Mouse (Mus musculus) CH12.LX (cell line): ENCODE measurements around the gene Bpifa1. TPM values are rescaled to one million over a fixed set of nuclear protein-coding genes. Genes with fewer than 3 reads are reported as not detected.

ENCODE experiments used
- DNase-seq: peaks from one replicate; pipeline ENCODE4 v3.0.0-alpha.2; 2013; ENCODE audit errors: extremely low read depth
- H3K27ac ChIP-seq: 2 replicates; pipeline ENCODE4 v1.5.1; 2012; ENCODE audit warnings: low read depth, mild to moderate bottlenecking, control low read depth, moderate library complexity; ENCODE audit not compliant: insufficient read depth
- H3K27me3 ChIP-seq: replicated peaks from 2 replicates; pipeline ENCODE3; 2012; ENCODE audit warnings: inconsistent platforms
- H3K36me3 ChIP-seq, 2 experiments: replicated peaks in 1 of 2; 2 replicates each; pipeline versions ENCODE3 to v1.6.1; 2012; ENCODE audit warnings: inconsistent platforms in 1 of 2, low read length in 1 of 2, mild to moderate bottlenecking in 1 of 2, mixed read lengths in 1 of 2, moderate library complexity in 1 of 2; ENCODE audit not compliant: control insufficient read depth in 1 of 2, insufficient read depth in 1 of 2
- H3K4me1 ChIP-seq, 2 experiments: 2 replicates each; pipeline ENCODE4 v1.6.1; 2012; ENCODE audit warnings: inconsistent platforms in 1 of 2, moderate library complexity in 1 of 2; ENCODE audit not compliant: insufficient read depth in 2 of 2, control insufficient read depth in 1 of 2
- H3K4me2 ChIP-seq: 2 replicates; pipeline ENCODE4 v1.6.1; 2012; ENCODE audit warnings: low read depth, mild to moderate bottlenecking, control low read depth; ENCODE audit not compliant: poor library complexity, insufficient read depth, severe bottlenecking
- H3K4me3 ChIP-seq, 3 experiments: fragments of 150-350 bp in 1 of 3; sonication (generic) in 1 of 3; replicated peaks in 1 of 3; 2 replicates each; pipeline versions ENCODE3 to v1.5.1; 2011 to 2012; ENCODE audit warnings: low read depth in 2 of 3, low read length in 2 of 3, mild to moderate bottlenecking in 2 of 3, moderate library complexity in 2 of 3, control low read depth in 1 of 3, improper control_type of control experiment in 1 of 3, inconsistent platforms in 1 of 3, mixed read lengths in 1 of 3; ENCODE audit not compliant: poor library complexity in 1 of 3
- H3K79me2 ChIP-seq: replicated peaks from 2 replicates; pipeline ENCODE4 v1.6.1; 2012; ENCODE audit warnings: mild to moderate bottlenecking, moderate library complexity; ENCODE audit not compliant: control insufficient read depth, poor library complexity, insufficient read depth, severe bottlenecking; ENCODE audit errors: extremely low read depth
- H3K9ac ChIP-seq: 2 replicates; pipeline ENCODE4 v1.6.1; 2012; ENCODE audit warnings: low read depth, mild to moderate bottlenecking, control low read depth, moderate library complexity; ENCODE audit not compliant: insufficient read depth
- H3K9me3 ChIP-seq: replicated peaks from 2 replicates; pipeline ENCODE3; 2012; ENCODE audit warnings: low read length, inconsistent platforms, mixed read lengths
- BHLHE40 ChIP-seq: IDR thresholded peaks from 2 replicates; pipeline ENCODE4 v1.6.1; 2011; ENCODE audit warnings: mild to moderate bottlenecking, low read depth, low read length, improper control_type of control experiment
- CHD2 ChIP-seq: IDR thresholded peaks from 2 replicates; pipeline ENCODE4 v1.6.1; 2011; ENCODE audit warnings: low read length, improper control_type of control experiment
- CTCF ChIP-seq, 2 experiments: IDR thresholded peaks in 1 of 2; conservative IDR thresholded peaks in 1 of 2; 2 replicates each; pipeline ENCODE4 v1.5.1; 2011 to 2012; ENCODE audit warnings: low read depth in 2 of 2, low read length in 2 of 2, improper control_type of control experiment in 1 of 2, inconsistent platforms in 1 of 2, mild to moderate bottlenecking in 1 of 2, moderate library complexity in 1 of 2
- EP300 ChIP-seq: IDR thresholded peaks from 2 replicates; pipeline ENCODE4 v1.6.1; 2011; ENCODE audit warnings: low read length, improper control_type of control experiment
- ETS1 ChIP-seq: conservative IDR thresholded peaks from 2 replicates; pipeline ENCODE4 v1.6.1; 2012; ENCODE audit warnings: low read depth, mild to moderate bottlenecking, inconsistent platforms, low read length, improper control_type of control experiment, moderate library complexity
- KAT2A ChIP-seq: IDR thresholded peaks from 2 replicates; pipeline ENCODE4 v1.6.1; 2012; ENCODE audit warnings: low read length, improper control_type of control experiment, inconsistent platforms; ENCODE audit not compliant: insufficient replicate concordance
- MAFK ChIP-seq: IDR thresholded peaks from 2 replicates; pipeline ENCODE4 v1.6.1; 2011; ENCODE audit warnings: low read length, improper control_type of control experiment; ENCODE audit not compliant: insufficient replicate concordance
- MAX ChIP-seq: IDR thresholded peaks from 2 replicates; pipeline ENCODE4 v1.6.1; 2011; ENCODE audit warnings: low read length, improper control_type of control experiment
- MEF2A ChIP-seq: IDR thresholded peaks from 2 replicates; pipeline ENCODE4 v1.6.1; 2014; ENCODE audit warnings: low read depth, mild to moderate bottlenecking, inconsistent platforms, low read length, improper control_type of control experiment, borderline replicate concordance
- MXI1 ChIP-seq: IDR thresholded peaks from 2 replicates; pipeline ENCODE4 v1.6.1; 2011; ENCODE audit warnings: mild to moderate bottlenecking, low read depth, low read length, improper control_type of control experiment
- NELFE ChIP-seq: IDR thresholded peaks from 2 replicates; pipeline ENCODE4 v1.6.1; 2011; ENCODE audit warnings: low read depth, low read length, improper control_type of control experiment
- NRF1 ChIP-seq: IDR thresholded peaks from 2 replicates; pipeline ENCODE4 v1.6.1; 2014; ENCODE audit warnings: low read depth, mild to moderate bottlenecking, inconsistent platforms, low read length, improper control_type of control experiment, moderate library complexity
- POLR2A ChIP-seq: IDR thresholded peaks from 2 replicates; pipeline ENCODE4 v1.6.1; 2011; ENCODE audit warnings: low read depth, mild to moderate bottlenecking, improper control_type of control experiment, low read length
- RAD21 ChIP-seq: IDR thresholded peaks from 2 replicates; pipeline ENCODE4 v1.6.1; 2011; ENCODE audit warnings: low read depth, mild to moderate bottlenecking, low read length, improper control_type of control experiment, moderate library complexity
- SIN3A ChIP-seq: IDR thresholded peaks from 2 replicates; pipeline ENCODE4 v1.6.1; 2012; ENCODE audit warnings: low read length, improper control_type of control experiment, inconsistent platforms
- SMC3 ChIP-seq: IDR thresholded peaks from 2 replicates; pipeline ENCODE4 v1.6.1; 2011; ENCODE audit warnings: low read depth, low read length, improper control_type of control experiment
- TCF12 ChIP-seq: IDR thresholded peaks from 2 replicates; pipeline ENCODE4 v1.6.1; 2014; ENCODE audit warnings: low read depth, mild to moderate bottlenecking, inconsistent platforms, low read length, improper control_type of control experiment
- USF1 ChIP-seq: IDR thresholded peaks from 2 replicates; pipeline ENCODE4 v1.6.1; 2014; ENCODE audit warnings: low read depth, mild to moderate bottlenecking, inconsistent platforms, low read length, improper control_type of control experiment
- USF2 ChIP-seq: conservative IDR thresholded peaks from 2 replicates; pipeline ENCODE4 v1.6.1; 2011; ENCODE audit warnings: low read depth, low read length, improper control_type of control experiment
- ZC3H11A ChIP-seq: IDR thresholded peaks from 2 replicates; pipeline ENCODE4 v1.6.1; 2012; ENCODE audit warnings: low read depth, mild to moderate bottlenecking, inconsistent platforms, low read length, improper control_type of control experiment
- ZKSCAN1 ChIP-seq: IDR thresholded peaks from 2 replicates; pipeline ENCODE4 v1.6.1; 2012; ENCODE audit warnings: low read depth, inconsistent platforms, low read length, improper control_type of control experiment, borderline replicate concordance
- dilution Hi-C: fragments of 300-500 bp; cut with MboI; formaldehyde crosslinking; loops from 2 replicates; pipeline ENCODE4 v1.14.3; 2020; ENCODE audit warnings: low sequenced_read_pairs; ENCODE audit not compliant: extremely low pct_unique_long_range_greater_than_20kb, extremely low pct_ligation_motif_present
- in situ Hi-C: fragments of 300-500 bp; cut with MboI; formaldehyde crosslinking; loops from 3 replicates; pipeline ENCODE4 v1.14.3; 2019; ENCODE audit warnings: low sequenced_read_pairs, low pct_ligation_motif_present, low pct_unique_long_range_greater_than_20kb, mixed read lengths
- polyA plus RNA-seq: library from polyadenylated mRNA; unstranded; fragments of >175 nt; gene quantifications from 2 replicates; pipeline ENCODE4 v1.2.1, GENCODE M21; 2012; ENCODE audit warnings: low read depth; ENCODE audit not compliant: insufficient read length
- total RNA-seq, 2 experiments: library from RNA; depleted of rRNA; stranded (reverse); fragments of 300-350 nt in 1 of 2; fragments of >200 nt in 1 of 2; gene quantifications; 2 replicates each; pipeline ENCODE4 v1.2.3; 2012 to 2014

The Bpifa1 gene
- total and polyA plus RNA-seq, 3 experiments: not detected

GRCm38 (mm10) chr2:154185319-154185718 lies 42.6 kb downstream of the Bpifa1 start:
- H3K9ac ChIP-seq: no peak overlapping the region
- dilution Hi-C loops (no loop called here), in situ Hi-C loops (no loop called here)
- no peaks in the 10 kb centered on the region for H3K79me2 ChIP-seq
- no peak overlapping the region for H3K4me3 ChIP-seq
- no peaks in the 10 kb centered on the region for H3K36me3 ChIP-seq
- H3K9me3 ChIP-seq: no peaks in the 10 kb centered on the region
- H3K4me2 ChIP-seq: no peak overlapping the region
- TF ChIP-seq ETS1 (no peak), CHD2 (no peak), SMC3 (no peak), ZKSCAN1 (no peak), NELFE (no peak), NRF1 (no peak)
- no peak overlapping the region for H3K27ac ChIP-seq
- H3K4me1 ChIP-seq: no peaks in the 10 kb centered on the region
- no peak for DNase-seq
- peaks cover 82% of the 10 kb centered on the region for H3K27me3 ChIP-seq

- Histone ChIP-seq H3K27me3 (peaks cover 82% of the 10 kb centered on the region), H3K4me2 (no peak overlapping the region), H3K9me3 (no peaks in the 10 kb centered on the region), H3K4me3 (no peak overlapping the region), H3K79me2 (no peaks in the 10 kb centered on the region), H3K27ac (no peak overlapping the region), H3K4me1 (no peaks in the 10 kb centered on the region)
- dilution Hi-C loops: no loop called here
- DNase-seq: no peak
- no peak for TF ChIP-seq EP300
- TF ChIP-seq SIN3A: no peak
- no peak for TF ChIP-seq RAD21
- no peak for TF ChIP-seq NELFE
- TF ChIP-seq, all 38 proteins: peak for 0
- Histone ChIP-seq H3K9ac (no peak overlapping the region), H3K36me3 (no peaks in the 10 kb centered on the region)
- in situ Hi-C loops: no loop called here
These were observed 43.1 kb downstream of the Bpifa1 start for GRCm38 (mm10) chr2:154185748-154186147.

- no peak for DNase-seq
- in situ Hi-C loops: no loop called here
These were observed 44.8 kb downstream of the Bpifa1 start for GRCm38 (mm10) chr2:154187468-154187867.

More at GRCm38 (mm10) chr2:154187468-154187867, 44.8 kb downstream of the Bpifa1 start:
- Histone ChIP-seq H3K36me3 (no peaks in the 10 kb centered on the region), H3K9me3 (no peaks in the 10 kb centered on the region), H3K27me3 (peaks cover 79% of the 10 kb centered on the region), H3K4me2 (no peak overlapping the region), H3K9ac (no peak overlapping the region), H3K4me1 (no peaks in the 10 kb centered on the region), H3K4me3 (no peak overlapping the region), H3K27ac (no peak overlapping the region), H3K79me2 (no peaks in the 10 kb centered on the region)
- dilution Hi-C loops: no loop called here
- TF ChIP-seq KAT2A (no peak), USF1 (peak; percentile 57; the same call in 1 of the 2 replicates), RAD21 (no peak; the same call in 1 of the 2 replicates), MAX (peak; percentile 76; the same call in 1 of the 2 replicates), CTCF (conservative IDR thresholded peaks at IDR 0.05 in 1 of 2, IDR thresholded peaks at IDR 0.05 in 1 of 2; ENCODE audit: low read depth in 2 of 2, low read length in 2 of 2) (peak; percentile 22 to 51; a peak in 2 of 4 replicates), ZC3H11A (no peak), TCF12 (no peak), MXI1 (no peak), MEF2A (no peak), MAFK (no peak), USF2 (peak; percentile 57), BHLHE40 (peak; percentile 92), POLR2A (no peak), SMC3 (peak; percentile 35)
